ENCODE assay signal across 13 mouse cellular contexts in the genomic region with DNA sequence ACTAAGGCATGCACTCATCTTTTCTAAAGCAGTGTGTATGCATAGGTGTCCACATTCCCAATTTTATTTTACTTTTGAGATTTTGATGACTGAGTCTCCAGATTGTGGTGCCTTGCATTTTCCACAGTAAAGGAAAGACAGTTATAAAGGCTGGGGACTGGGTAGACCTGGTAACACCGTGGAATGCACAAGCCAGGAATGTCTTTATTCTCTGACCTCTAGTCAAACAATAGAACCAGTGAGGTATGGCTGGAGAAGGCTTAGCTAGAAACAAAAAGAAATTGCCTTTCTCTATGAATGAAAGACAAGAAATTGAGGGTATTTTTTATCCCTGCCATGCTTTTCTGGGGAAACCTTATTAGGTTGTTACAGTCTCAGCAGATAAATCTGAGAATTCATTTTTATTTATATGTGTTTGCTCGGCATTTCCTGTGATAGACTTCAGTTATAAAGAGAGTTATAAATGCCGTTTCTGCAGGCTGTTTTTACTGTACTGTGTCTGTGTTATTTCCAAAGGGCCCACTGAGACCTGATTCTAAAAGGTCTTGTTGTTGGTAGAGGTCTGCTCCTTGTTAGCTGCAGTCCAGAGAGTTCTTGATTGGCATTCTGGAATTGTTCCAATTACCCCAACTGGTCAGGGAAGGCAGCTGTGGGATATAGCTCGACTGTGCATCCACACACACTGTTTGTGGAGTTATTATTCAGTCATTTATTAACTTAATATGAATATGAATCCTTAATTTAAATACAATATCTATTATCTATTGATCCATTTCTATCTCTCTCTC.
DNase-seq lines count a peak whose midpoint lies in the region; ATAC-seq and TF ChIP-seq lines count a peak whose summit lies in the region.
"Had no signal": no experiment of that assay in that cellular context is flagged by ENCODE, and none has a peak within 500 bp of the region (broad histone marks: within the 10 kb centered on the region; RNA-seq: fewer than 3 reads in every experiment).

No protein-coding gene starts in this region.

- no peaks in the 10 kb centered on the region for H3K36me3 ChIP-seq in forebrain, embryonic 12.5 days (replicated peaks)
- no peaks in the 10 kb centered on the region for H3K36me3 ChIP-seq in hindbrain, embryonic 16.5 days (ENCODE audit: control insufficient read depth, insufficient read depth, low read length)

- peaks cover 9% of the 10 kb centered on the region; the same call in 1 of the 2 replicates for H3K4me1 ChIP-seq in forebrain, embryonic 12.5 days
- no peaks in the 10 kb centered on the region; the same call in 1 of the 2 replicates for H3K4me1 ChIP-seq in hindbrain, embryonic 16.5 days (ENCODE audit: control insufficient read depth, insufficient read depth, low read depth, low read length)
- no peaks in the 10 kb centered on the region for H3K4me1 ChIP-seq in lung, adult 2 months (ENCODE audit: control insufficient read depth, insufficient read depth, low read length)

- peak; percentile 18 for DNase-seq in embryo, embryonic 11 days
- DNase-seq in retina, embryonic 14.5 days (ENCODE audit: low spot score): peak; percentile 42
- DNase-seq in lung, adult 2 months: no peak
- no peak for DNase-seq in cerebellum, adult 9-11 months
- DNase-seq in frontal cortex, adult 2 months (ENCODE audit: extremely low spot score in 1 of 2, low spot score in 1 of 2): no peak
- DNase-seq: adrenal gland, adult 8-10 months had no signal

- H3K4me2 ChIP-seq in forebrain, embryonic 12.5 days: no peak overlapping the region
- no peak overlapping the region for H3K4me2 ChIP-seq in hindbrain, embryonic 16.5 days (ENCODE audit: low read length)

- no peaks in the 10 kb centered on the region for H3K9me3 ChIP-seq in forebrain, embryonic 12.5 days
- no peaks in the 10 kb centered on the region for H3K9me3 ChIP-seq in hindbrain, embryonic 16.5 days (ENCODE audit: control insufficient read depth, low read length)

- ATAC-seq in forebrain, embryonic 12.5 days (ENCODE audit: low FRiP score): peak; percentile 87; the same call in 1 of the 2 replicates
- peak; percentile 77 for ATAC-seq in hindbrain, embryonic 16.5 days
- ATAC-seq: intestine, embryonic 16.5 days; Patski had no signal

- no peak for TF ChIP-seq CTCF in lung, adult 2 months (IDR thresholded peaks at IDR 0.05; ENCODE audit: insufficient read depth, low read length)

- no peaks in the 10 kb centered on the region for H3K27me3 ChIP-seq in forebrain, embryonic 12.5 days
- no peaks in the 10 kb centered on the region for H3K27me3 ChIP-seq in hindbrain, embryonic 16.5 days (replicated peaks; ENCODE audit: control insufficient read depth, insufficient read depth, low read length)
- H3K27me3 ChIP-seq: CH12.LX had no signal

- TF ChIP-seq POLR2A in lung, adult 2 months (IDR thresholded peaks at IDR 0.05; ENCODE audit: borderline replicate concordance, extremely low read depth, low read depth, low read length): no peak

- no peak overlapping the region for H3K9ac ChIP-seq in forebrain, embryonic 12.5 days
- H3K9ac ChIP-seq in hindbrain, embryonic 16.5 days (ENCODE audit: low read depth, low read length): no peak overlapping the region
- H3K9ac ChIP-seq: liver, embryonic 14.5 days had no signal

- WGBS in forebrain, embryonic 12.5 days: 8% methylated on average over 4 of the region's 4 CpGs
- WGBS in hindbrain, embryonic 16.5 days: 12% methylated on average over 4 of the region's 4 CpGs
- 54% methylated on average over 4 of the region's 4 CpGs for WGBS in lung, adult 2 months

- no peak overlapping the region for H3K4me3 ChIP-seq in forebrain, embryonic 12.5 days (replicated peaks)
- no peak overlapping the region for H3K4me3 ChIP-seq in hindbrain, embryonic 16.5 days (ENCODE audit: low read length)
- no peak overlapping the region for H3K4me3 ChIP-seq in lung, adult 2 months (replicated peaks; ENCODE audit: extremely low read depth, low read depth, low read length)
- H3K4me3 ChIP-seq: layer of hippocampus, adult 2 months had no signal

- H3K27ac ChIP-seq in forebrain, embryonic 12.5 days: peak overlapping the region; percentile 50; the same call in 1 of the 2 replicates
- H3K27ac ChIP-seq in hindbrain, embryonic 16.5 days (ENCODE audit: low read depth, low read length): no peak overlapping the region
- H3K27ac ChIP-seq: layer of hippocampus, adult 2 months; liver, embryonic 14.5 days had no signal

Comparison
In these comparisons a context has a peak if more than half of its experiments do, and no peak if none do; other contexts are left out.
1. DNase-seq: peak in embryo, embryonic 11 days (single experiment) and retina, embryonic 14.5 days (single experiment); none in lung, adult 2 months (single experiment), cerebellum, adult 9-11 months (single experiment) and frontal cortex, adult 2 months (0 of 2).